Mouse (Mus musculus) C3H10T1/2 (cell line): Measurements from ENCODE around the gene Lancl1. TPM values are rescaled to one million over a fixed set of nuclear protein-coding genes. Genes with fewer than 3 reads are reported as not detected.

Source experiments
- polyA plus RNA-seq, 2 experiments: library from polyadenylated mRNA; unstranded; fragments of >200 nt; fragmentation: generic; extraction: Trizol; gene quantifications; one replicate each; pipeline ENCODE4 v1.2.1; 2012; ENCODE audit warnings: missing spikeins in 2 of 2

Gene Lancl1
- polyA plus RNA-seq, result 10 to 100 TPM; 16.8 to 55.0 TPM

GRCm38 (mm10) chr1:67038246-67038987, at the start of gene Lancl1:
Gene Lancl1, minus strand, starts transcription at chr1:67038872.

Other genes with a start within 250 kb of the Lancl1 start
- gene Kansl1l, start 221.3 kb downstream of the Lancl1 start, polyA plus RNA-seq, result 1 to 10 TPM in 1 of 2 experiments, under 1 TPM in 1; 0.13 to 1.9 TPM
- gene Acadl, start 175.6 kb downstream of the Lancl1 start, polyA plus RNA-seq, result 10 to 100 TPM; 29.5 to 53.4 TPM
- gene Myl1, start 93.5 kb downstream of the Lancl1 start, polyA plus RNA-seq, result not detected
- not detected for gene Cps1, start 84.2 kb upstream of the Lancl1 start, polyA plus RNA-seq